Mouse (Mus musculus) spleen, postnatal 10 days (tissue): ENCODE measurements around the gene Osr1.

ENCODE experiments used
- DNase-seq, 2 experiments: peaks; one replicate each; pipeline ENCODE4 v3.0.0; 2021 to 2022; ENCODE audit warnings: low spot score in 2 of 2

Osr1 gene

GRCm38 (mm10) chr12:9587732-9588131 lies 17.8 kb downstream of the Osr1 start:
- DNase-seq = no peak

- no peak for DNase-seq
Measured at GRCm38 (mm10) chr12:9589561-9590134, 19.7 kb downstream of the Osr1 start.

GRCm38 (mm10) chr12:9591141-9591540 lies 21.2 kb downstream of the Osr1 start:
- no peak for DNase-seq

GRCm38 (mm10) chr12:9598219-9598618 lies 28.3 kb downstream of the Osr1 start:
- DNase-seq = no peak
